Mouse (Mus musculus): ENCODE data around the gene Tfrc. TPM values are rescaled to one million over a fixed set of nuclear protein-coding genes. Genes with fewer than 3 reads are reported as not detected.

The Tfrc gene
- polyA plus RNA-seq, 1 experiment from 2014 or later = 59.2 TPM

DNA sequence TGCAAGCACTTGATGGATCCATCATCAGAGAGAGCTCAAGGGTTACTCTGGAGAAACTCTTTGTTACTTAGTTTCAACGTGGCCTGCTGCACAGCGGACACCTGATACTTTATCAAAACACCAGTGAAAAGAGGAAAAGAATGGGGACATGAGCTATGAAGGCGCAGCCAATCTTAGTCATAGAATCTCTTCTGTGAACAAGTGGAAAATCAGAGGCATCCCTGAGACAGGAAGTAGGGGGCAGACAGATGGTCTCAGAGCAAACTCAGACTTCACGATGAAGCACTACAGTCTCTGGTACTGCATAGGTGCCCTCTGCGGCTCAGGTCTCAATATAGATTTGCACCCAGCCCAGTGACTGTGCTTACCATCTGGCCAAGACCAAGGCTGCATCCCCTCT is 14.0 kb upstream of the Tfrc start:
- no peaks in the 10 kb centered on the region; the same call in 1 of the 2 replicates for H3K4me1 ChIP-seq
- WGBS = 78% methylated on average over 5 of the region's 5 CpGs
- no peak overlapping the region for H3K27ac ChIP-seq
- H3K4me3 ChIP-seq (replicated peaks) = no peak overlapping the region
- no peak overlapping the region for H3K9ac ChIP-seq
- no peak for ATAC-seq (ENCODE audit: low FRiP score)
- H3K9me3 ChIP-seq = no peaks in the 10 kb centered on the region
- no peaks in the 10 kb centered on the region for H3K27me3 ChIP-seq
- H3K4me2 ChIP-seq = no peak overlapping the region
- no peaks in the 10 kb centered on the region for H3K36me3 ChIP-seq (replicated peaks)

DNA sequence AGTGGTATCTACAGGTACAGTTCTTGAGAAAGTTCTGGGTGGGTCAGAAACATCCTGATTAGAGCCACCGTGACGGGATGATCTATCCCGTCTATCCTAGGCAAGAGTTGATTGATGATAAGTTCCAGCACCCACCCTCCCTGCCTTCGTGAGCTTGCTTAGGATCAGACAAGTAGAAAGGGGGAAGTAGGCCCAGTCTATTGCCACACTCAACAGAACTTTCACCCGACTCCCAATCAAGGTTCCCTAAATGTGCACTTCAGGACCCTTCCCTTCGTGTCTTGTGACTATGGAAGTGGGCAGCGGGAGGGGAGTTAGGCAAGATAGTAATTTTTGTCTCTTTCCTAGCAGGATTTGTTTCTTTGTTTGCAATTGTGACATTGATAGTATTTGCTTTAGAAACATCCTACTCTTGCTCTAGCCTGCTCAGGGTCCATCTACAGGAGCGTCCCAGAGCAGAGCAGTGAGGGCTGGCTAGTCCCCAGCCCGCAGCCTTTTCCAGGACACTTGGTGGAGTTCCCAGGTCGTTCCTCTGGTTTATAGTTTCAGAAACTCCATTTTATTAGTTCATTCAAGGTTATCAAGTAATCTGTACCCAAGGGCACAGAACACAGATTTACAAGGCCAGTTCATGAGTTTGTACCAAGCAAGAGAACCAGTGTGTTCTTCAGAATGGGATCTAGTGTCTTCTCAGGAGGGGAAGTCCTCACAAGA is 13.4 kb upstream of the Tfrc start:
- Histone ChIP-seq H3K4me1 (no peaks in the 10 kb centered on the region; the same call in 1 of the 2 replicates), H3K4me2 (no peak overlapping the region), H3K27me3 (no peaks in the 10 kb centered on the region), H3K4me3 (replicated peaks) (no peak overlapping the region), H3K9me3 (no peaks in the 10 kb centered on the region), H3K27ac (no peak overlapping the region), H3K9ac (no peak overlapping the region), H3K36me3 (replicated peaks) (no peaks in the 10 kb centered on the region)
- 92% methylated on average over 10 of the region's 10 CpGs for WGBS
- no peak for ATAC-seq (ENCODE audit: low FRiP score)

DNA sequence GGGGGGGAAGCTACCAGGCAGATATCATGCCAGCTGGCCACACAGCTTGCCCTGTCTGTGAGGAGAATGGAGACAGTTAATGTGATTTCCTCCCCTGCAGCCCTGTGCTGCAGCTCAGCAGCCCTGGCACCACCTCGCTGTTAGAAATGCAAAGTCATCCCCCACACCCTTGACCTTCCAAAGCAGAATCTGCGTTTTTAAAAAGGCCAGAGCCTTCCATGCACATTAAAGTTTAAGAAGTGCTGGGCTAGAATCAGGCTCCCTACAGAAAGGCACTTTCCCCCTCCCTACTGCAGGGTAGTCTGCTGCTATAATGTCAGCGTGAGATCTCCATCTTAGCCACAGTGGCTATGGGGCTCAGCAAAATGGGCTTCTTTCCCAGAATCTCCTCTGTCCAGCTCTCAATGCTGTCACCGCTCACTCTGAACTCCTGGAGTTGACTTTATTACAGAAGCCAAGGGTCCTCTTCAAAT is 10.8 kb upstream of the Tfrc start:
- H3K4me2 ChIP-seq = no peak overlapping the region
- H3K9ac ChIP-seq = no peak overlapping the region
- WGBS = 40% methylated on average over 4 of the region's 4 CpGs
- no peak for ATAC-seq (ENCODE audit: low FRiP score)
- no peaks in the 10 kb centered on the region; the same call in 1 of the 2 replicates for H3K4me1 ChIP-seq
- no peak overlapping the region for H3K4me3 ChIP-seq (replicated peaks)
- H3K27ac ChIP-seq = no peak overlapping the region
- no peaks in the 10 kb centered on the region for H3K9me3 ChIP-seq
- H3K27me3 ChIP-seq = no peaks in the 10 kb centered on the region
- H3K36me3 ChIP-seq (replicated peaks) = no peaks in the 10 kb centered on the region

DNA sequence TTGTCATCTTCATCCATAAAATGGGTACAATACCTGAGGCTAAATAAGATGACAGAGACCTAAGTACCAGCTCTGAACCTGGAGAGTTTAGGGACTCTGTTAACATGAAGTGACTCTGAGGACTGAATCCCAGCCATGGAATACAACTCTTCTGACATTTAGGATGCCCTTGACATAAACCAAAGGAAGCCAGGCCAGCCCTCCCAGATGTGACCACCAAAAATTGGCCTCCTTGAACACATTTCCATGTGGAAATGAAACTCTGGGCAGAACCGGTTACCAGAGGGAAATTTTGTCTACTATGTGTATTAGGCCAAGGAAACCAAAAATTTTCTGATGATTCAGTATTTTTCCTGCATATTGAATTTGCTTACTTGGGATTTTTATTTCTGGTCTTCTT is 9.6 kb upstream of the Tfrc start:
- no peak for ATAC-seq (ENCODE audit: low FRiP score)
- no peak overlapping the region for H3K9ac ChIP-seq

DNA sequence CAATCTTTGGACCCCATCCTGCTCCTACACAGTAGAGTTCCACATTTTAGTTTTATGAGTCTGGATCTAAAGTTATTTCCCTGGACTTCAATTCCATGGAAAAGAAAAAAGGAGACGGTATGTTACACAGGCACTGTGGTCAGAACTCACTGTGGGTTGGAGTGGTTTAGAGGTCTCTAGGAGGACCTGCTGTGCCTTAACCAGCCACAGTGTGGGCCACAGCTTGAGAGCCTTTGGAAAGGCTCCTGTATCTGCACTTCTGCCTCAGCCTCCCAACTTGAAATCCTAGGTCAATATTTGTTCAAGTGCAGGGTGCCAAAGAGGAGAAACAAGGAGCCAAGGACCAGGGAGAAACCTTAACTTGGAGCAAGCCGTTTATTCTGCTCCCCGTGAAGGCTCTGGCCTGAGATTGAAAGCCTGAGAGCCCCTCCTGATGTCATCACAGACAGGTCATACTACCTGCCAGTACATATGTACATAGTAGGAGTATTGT is 6.5 kb upstream of the Tfrc start:
- Histone ChIP-seq H3K27ac (no peak overlapping the region), H3K9me3 (no peaks in the 10 kb centered on the region), H3K9ac (no peak overlapping the region), H3K4me1 (no peaks in the 10 kb centered on the region; the same call in 1 of the 2 replicates), H3K4me3 (replicated peaks) (no peak overlapping the region), H3K4me2 (no peak overlapping the region), H3K36me3 (replicated peaks) (no peaks in the 10 kb centered on the region), H3K27me3 (no peaks in the 10 kb centered on the region)
- ATAC-seq (ENCODE audit: low FRiP score) = no peak
- WGBS = 88% methylated on average over 3 of the region's 3 CpGs

More for the DNA sequence above, 9.6 kb upstream of the Tfrc start:
- H3K9me3 ChIP-seq = no peaks in the 10 kb centered on the region
- H3K4me1 ChIP-seq = no peaks in the 10 kb centered on the region; the same call in 1 of the 2 replicates
- 94% methylated on average over 1 of the region's 1 CpGs for WGBS
- H3K4me3 ChIP-seq (replicated peaks) = no peak overlapping the region
- no peaks in the 10 kb centered on the region for H3K36me3 ChIP-seq (replicated peaks)
- H3K4me2 ChIP-seq = no peak overlapping the region
- H3K27me3 ChIP-seq = no peaks in the 10 kb centered on the region
- no peak overlapping the region for H3K27ac ChIP-seq

DNA sequence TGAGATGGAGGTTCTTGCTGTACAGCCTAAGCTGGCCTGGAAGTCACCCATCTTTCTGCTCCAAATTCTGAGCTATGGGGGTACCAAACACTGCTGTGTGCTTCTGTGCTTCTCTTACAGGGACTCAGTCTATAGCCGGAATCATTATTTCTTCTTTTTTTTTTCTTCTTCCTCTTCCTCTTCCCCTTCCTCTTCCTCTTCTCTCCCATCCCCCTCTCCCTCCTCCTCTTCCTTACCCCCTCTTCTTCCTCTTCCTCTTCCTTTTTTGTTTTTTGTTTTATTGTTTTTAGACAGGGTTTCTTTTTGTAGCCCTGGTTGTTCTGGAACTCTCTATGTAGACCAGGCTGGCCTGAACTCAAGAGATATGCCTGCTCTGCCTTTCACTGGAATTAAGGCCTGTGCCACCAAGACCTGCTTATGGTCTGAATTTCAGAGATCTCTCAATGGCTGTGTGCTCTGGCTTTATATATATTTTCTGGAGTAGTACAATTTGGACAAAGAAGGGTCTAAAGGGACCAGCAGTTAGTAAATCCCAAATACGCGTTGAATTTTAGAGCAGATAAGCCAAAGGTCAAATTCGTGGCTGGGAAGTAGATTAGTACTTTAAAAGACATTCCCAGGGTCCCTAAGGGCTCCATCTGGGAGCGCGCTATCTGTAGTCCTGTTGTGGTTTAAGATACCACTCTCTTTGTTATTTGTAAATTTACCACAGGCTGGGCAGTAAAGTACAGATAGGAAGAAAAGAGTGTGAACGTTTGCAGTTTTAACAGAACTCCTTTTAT is 967 bp upstream of the Tfrc start:
- peak overlapping the region; percentile 70; the same call in 1 of the 2 replicates for H3K4me2 ChIP-seq
- no peaks in the 10 kb centered on the region for H3K27me3 ChIP-seq
- 0 out of 2 replicates have a peak overlapping the region, but pooled peaks have one; percentile 3 for H3K27ac ChIP-seq
- H3K9me3 ChIP-seq = no peaks in the 10 kb centered on the region
- H3K4me1 ChIP-seq = peaks cover 19% of the 10 kb centered on the region
- peak overlapping the region; percentile 62; the same call in 1 of the 2 replicates for H3K4me3 ChIP-seq (replicated peaks)
- no peak for ATAC-seq (ENCODE audit: low FRiP score)
- WGBS = 65% methylated on average over 7 of the region's 7 CpGs
- H3K36me3 ChIP-seq (replicated peaks) = no peaks in the 10 kb centered on the region
- H3K9ac ChIP-seq = no peak overlapping the region

DNA sequence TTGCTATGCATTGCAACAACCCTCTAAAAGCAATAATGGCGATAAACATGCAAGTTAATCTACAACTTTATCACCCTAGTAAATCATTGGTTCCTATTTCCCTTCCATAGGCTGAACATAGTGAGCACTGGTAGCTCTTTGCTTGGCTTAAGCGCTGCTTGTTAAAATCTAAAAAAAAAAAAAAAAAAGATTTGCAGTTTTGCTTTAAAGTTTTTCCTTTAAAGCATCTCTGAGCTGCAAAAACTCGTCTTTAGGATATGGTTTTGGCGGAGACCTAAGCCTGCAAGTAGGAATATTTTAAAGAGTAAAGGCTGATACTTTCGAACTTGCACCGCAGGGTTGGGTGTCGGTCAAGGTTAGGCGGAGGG is 392 bp upstream of the Tfrc start:
- no peak for ATAC-seq (ENCODE audit: low FRiP score)
- H3K4me3 ChIP-seq (replicated peaks) = peak overlapping the region; percentile 62
- H3K27ac ChIP-seq = peak overlapping the region; percentile 92
- H3K9ac ChIP-seq = peak overlapping the region; percentile 45; the same call in 1 of the 2 replicates
- WGBS = 12% methylated on average over 8 of the region's 8 CpGs
- no peaks in the 10 kb centered on the region for H3K9me3 ChIP-seq
- peaks cover 19% of the 10 kb centered on the region for H3K4me1 ChIP-seq
- H3K27me3 ChIP-seq = no peaks in the 10 kb centered on the region
- peak overlapping the region; percentile 70 for H3K4me2 ChIP-seq
- no peaks in the 10 kb centered on the region for H3K36me3 ChIP-seq (replicated peaks)

DNA sequence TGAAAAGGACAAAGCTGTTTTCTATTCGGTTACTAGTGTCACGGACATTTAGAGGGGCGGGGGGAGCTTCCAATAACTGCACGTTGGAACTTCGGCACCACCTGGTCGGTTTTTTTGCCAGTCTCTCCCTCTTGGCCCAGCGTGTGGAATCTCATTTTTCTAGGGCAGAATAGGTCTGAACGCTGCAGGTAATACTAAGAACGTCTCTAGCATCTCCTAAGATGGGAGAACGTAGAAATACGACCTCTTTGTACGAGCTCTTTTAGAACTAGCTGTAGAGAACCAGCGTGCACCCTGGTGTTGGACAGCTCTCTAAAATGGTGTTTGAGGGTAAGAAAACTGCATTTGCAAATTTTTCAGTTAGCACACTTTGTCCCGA is 670 bp downstream of the Tfrc start:
- Histone ChIP-seq H3K27ac (peak overlapping the region; percentile 92), H3K4me3 (replicated peaks) (peak overlapping the region; percentile 62), H3K27me3 (no peaks in the 10 kb centered on the region), H3K4me2 (peak overlapping the region; percentile 70), H3K36me3 (replicated peaks) (peaks cover 4% of the 10 kb centered on the region), H3K9me3 (no peaks in the 10 kb centered on the region), H3K9ac (peak overlapping the region; percentile 75), H3K4me1 (peaks cover 19% of the 10 kb centered on the region)
- WGBS = under 1% methylated on average over 14 of the region's 14 CpGs
- no peak for ATAC-seq (ENCODE audit: low FRiP score)

DNA sequence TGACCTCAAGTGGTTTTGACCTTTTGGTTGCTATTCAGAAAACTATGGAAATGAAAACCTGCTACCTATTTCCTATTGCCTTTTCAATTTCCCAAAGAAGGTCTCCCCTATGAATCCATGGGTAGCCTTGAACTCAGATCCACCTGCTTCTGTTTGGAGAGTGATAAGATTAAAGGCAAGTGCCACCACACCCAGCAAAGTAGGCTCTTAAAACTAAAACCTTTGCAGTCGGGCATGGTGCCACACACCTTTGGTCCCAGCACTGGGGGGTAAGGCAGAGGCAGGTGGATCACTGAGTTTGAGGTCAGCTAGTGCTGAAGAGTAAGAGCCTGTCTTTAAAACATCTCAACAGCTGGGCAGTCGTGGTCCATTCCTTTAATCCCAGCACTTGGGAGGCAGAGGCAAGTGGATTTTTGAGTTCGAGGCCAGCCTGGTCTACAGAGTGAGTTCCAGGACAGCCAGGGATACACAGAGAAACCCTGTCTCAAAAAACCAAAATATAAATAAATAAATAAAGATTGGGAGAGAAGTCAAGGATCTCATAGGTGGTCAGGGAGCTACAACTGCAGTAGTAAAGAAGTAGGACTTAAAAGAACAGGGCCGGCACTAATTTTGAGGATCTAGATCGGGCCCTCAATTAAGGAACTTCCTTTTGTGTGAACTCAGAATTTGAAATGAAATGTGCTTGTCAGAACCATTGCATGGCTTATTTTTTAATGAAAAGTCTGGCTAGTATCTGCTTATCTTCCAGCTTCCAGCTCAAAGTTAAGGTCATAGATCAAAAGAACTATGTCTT is 1.9 kb downstream of the Tfrc start:
- H3K4me2 ChIP-seq = peak overlapping the region; percentile 70
- H3K27me3 ChIP-seq = no peaks in the 10 kb centered on the region
- peak overlapping the region; percentile 62 for H3K4me3 ChIP-seq (replicated peaks)
- H3K4me1 ChIP-seq = peaks cover 19% of the 10 kb centered on the region
- no peak overlapping the region for H3K27ac ChIP-seq
- H3K9me3 ChIP-seq = no peaks in the 10 kb centered on the region
- no peak for ATAC-seq (ENCODE audit: low FRiP score)
- WGBS = 78% methylated on average over 5 of the region's 5 CpGs
- H3K9ac ChIP-seq = 0 out of 2 replicates have a peak overlapping the region, but pooled peaks have one; percentile 75
- peaks cover 17% of the 10 kb centered on the region for H3K36me3 ChIP-seq (replicated peaks)

DNA sequence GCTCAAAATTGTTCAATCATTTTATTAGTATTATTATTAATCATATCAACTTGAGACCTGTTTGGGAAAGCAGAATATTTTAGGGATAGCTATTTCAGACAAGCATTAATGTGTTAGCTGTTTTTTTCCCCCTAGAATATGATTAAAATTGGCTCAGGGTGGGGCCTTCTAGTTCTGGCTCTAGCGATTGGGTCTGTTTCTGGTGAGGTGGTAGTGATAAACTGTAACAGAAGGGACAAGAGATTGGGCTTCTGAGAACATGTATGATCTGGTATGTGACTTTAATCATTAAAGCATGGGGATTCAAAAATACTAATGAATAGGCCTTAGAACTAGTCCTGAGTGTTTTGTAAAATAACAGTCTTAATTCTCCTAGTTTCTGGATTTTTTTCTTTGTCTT is 3.3 kb downstream of the Tfrc start:
- ATAC-seq (ENCODE audit: low FRiP score) = no peak
- H3K9me3 ChIP-seq = no peaks in the 10 kb centered on the region
- no peak overlapping the region for H3K4me3 ChIP-seq (replicated peaks)
- H3K27me3 ChIP-seq = no peaks in the 10 kb centered on the region
- 81% methylated on average over 1 of the region's 1 CpGs for WGBS
- peaks cover 27% of the 10 kb centered on the region for H3K36me3 ChIP-seq (replicated peaks)
- H3K27ac ChIP-seq = no peak overlapping the region
- no peak overlapping the region for H3K4me2 ChIP-seq
- no peak overlapping the region for H3K9ac ChIP-seq
- peaks cover 19% of the 10 kb centered on the region for H3K4me1 ChIP-seq

DNA sequence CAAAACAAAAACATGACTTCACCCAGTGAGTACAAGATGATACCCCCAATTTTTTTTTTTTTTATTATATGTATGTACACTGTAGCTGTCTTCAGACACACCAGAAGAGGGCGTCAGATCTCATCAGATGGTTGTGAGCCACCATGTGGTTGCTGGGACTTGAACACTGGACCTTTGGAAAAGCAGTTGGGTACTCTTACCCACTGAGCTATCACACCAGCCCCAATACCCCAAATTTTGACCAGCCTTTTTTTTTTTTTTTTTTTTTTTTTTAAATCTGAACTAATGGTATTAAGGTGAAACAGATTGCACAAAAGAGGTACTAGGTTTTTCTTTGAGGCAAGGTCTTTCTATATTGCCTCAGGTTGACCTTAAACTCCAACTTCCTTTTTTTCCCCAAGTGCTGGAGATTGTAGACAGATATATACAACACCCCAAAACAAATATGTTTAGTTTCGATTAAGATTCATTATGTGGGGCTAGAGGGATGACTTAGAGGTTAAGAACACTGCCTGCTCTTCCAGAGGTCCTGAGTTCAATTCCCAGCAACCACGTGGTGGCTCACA is 4.6 kb downstream of the Tfrc start:
- Histone ChIP-seq H3K36me3 (replicated peaks) (peaks cover 36% of the 10 kb centered on the region), H3K4me2 (no peak overlapping the region)
- 79% methylated on average over 3 of the region's 3 CpGs for WGBS

More for the DNA sequence above, 4.6 kb downstream of the Tfrc start:
- H3K9ac ChIP-seq = no peak overlapping the region
- H3K27me3 ChIP-seq = no peaks in the 10 kb centered on the region
- no peak overlapping the region for H3K4me3 ChIP-seq (replicated peaks)
- ATAC-seq (ENCODE audit: low FRiP score) = no peak
- H3K9me3 ChIP-seq = no peaks in the 10 kb centered on the region
- H3K4me1 ChIP-seq = peaks cover 15% of the 10 kb centered on the region
- H3K27ac ChIP-seq = no peak overlapping the region
